Mouse (Mus musculus): Measurements from ENCODE around the gene Col6a2. TPM values are rescaled to one million over a fixed set of nuclear protein-coding genes. Genes with fewer than 3 reads are reported as not detected.

The Col6a2 gene
- polyA plus RNA-seq, 1 experiment from 2014 or later = 7.4 TPM

DNA sequence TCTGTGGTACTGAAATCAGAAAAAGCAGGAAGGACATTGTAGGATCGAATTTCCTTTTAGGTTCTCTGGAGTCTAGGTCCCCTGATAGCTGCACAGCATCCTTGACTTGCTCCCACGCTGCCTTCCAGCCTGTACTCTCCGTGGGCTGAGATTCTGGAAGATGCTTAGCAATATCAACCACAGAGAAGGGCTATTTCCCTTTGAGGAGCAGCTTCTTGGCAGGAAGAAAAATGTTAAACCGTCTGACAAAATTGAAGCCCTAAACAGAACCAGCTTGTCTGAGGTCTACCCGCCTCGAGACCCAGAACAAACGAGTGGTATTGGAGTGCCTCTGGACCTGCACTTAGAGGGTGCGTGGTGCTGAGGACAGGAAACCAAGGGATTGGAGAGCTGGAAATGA lies 9.2 kb upstream of the Col6a2 start:
- Histone ChIP-seq H3K36me3 (no peaks in the 10 kb centered on the region), H3K9ac (replicated peaks) (no peak overlapping the region), H3K4me2 (replicated peaks) (no peak overlapping the region), H3K4me3 (no peak overlapping the region), H3K27me3 (no peaks in the 10 kb centered on the region), H3K4me1 (no peaks in the 10 kb centered on the region), H3K27ac (replicated peaks) (no peak overlapping the region), H3K9me3 (no peaks in the 10 kb centered on the region)
- WGBS = 80% methylated on average over 8 of the region's 8 CpGs
- no peak for ATAC-seq (replicated peaks)

DNA sequence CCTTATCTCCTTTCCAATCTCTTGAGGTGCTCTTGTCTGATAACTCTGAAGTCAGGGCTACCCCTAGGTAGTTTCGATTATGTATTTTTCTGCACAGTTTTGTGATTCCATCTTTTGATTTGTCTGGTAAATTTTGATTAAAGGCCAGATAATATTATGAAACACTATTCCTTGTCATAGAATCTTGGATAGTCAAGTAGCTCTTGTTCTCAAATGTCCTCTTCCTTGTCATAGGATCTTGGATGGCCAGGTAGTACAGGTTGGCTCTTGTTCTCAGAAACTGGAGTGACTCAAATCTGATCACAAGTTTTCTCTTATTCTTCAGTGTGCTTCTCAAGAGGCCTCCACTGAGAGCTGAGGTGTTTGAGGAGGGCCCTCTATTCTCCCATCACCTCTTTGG lies 7.2 kb upstream of the Col6a2 start:
- Histone ChIP-seq H3K4me2 (replicated peaks) (no peak overlapping the region), H3K4me1 (no peaks in the 10 kb centered on the region), H3K27ac (replicated peaks) (no peak overlapping the region), H3K9ac (replicated peaks) (no peak overlapping the region), H3K27me3 (no peaks in the 10 kb centered on the region), H3K36me3 (no peaks in the 10 kb centered on the region), H3K4me3 (no peak overlapping the region), H3K9me3 (no peaks in the 10 kb centered on the region)
- ATAC-seq (replicated peaks) = no peak
- 95% methylated on average over 1 of the region's 1 CpGs for WGBS

DNA sequence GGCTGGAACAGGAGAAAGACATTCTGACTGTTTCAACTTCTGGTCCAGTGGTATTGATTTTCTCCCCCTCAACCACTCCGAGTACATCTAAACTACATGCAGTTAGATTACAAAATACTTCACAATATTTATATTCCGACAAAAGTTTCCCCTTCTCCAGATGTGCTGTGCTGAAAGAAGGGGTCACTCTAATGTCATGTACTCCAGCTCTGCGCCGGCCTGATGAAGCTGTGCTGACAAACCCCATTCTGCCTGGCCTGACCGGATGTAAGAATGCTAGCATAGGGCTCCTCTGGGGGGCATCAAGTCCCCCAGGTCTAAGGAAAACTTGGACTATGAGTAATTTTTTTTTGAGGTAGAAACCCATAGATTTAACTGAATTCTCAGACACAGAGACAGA lies 4.3 kb upstream of the Col6a2 start:
- no peaks in the 10 kb centered on the region for H3K27me3 ChIP-seq
- ATAC-seq (replicated peaks) = no peak
- no peak overlapping the region for H3K4me2 ChIP-seq (replicated peaks)
- peaks cover 4% of the 10 kb centered on the region for H3K4me1 ChIP-seq
- H3K4me3 ChIP-seq = no peak overlapping the region
- H3K27ac ChIP-seq (replicated peaks) = no peak overlapping the region
- no peak overlapping the region for H3K9ac ChIP-seq (replicated peaks)
- no peaks in the 10 kb centered on the region for H3K9me3 ChIP-seq
- 94% methylated on average over 5 of the region's 5 CpGs for WGBS
- no peaks in the 10 kb centered on the region for H3K36me3 ChIP-seq

DNA sequence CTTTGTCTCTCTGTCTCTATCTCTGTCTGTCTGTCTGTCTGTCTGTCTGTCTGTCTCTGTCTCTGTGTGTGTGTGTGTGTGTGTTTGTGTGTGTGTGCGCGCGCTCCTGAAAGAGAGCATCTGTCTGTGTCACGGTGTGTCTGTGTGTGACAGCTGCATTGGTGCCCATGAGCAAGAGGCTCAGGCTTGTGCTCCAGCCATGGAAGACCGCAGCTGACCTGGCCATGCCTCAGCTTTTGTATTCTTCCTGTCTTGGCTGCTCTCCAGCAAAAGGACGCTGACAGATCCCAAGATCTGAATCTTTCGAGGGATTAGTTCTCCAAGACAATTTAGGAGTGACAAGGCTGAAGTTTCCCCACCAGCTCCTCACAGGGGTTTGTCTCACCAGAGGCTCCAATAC lies 1.5 kb upstream of the Col6a2 start:
- WGBS = 68% methylated on average over 7 of the region's 7 CpGs
- no peaks in the 10 kb centered on the region for H3K9me3 ChIP-seq
- peaks cover 4% of the 10 kb centered on the region for H3K4me1 ChIP-seq
- H3K4me3 ChIP-seq = no peak overlapping the region
- no peak overlapping the region for H3K4me2 ChIP-seq (replicated peaks)
- H3K36me3 ChIP-seq = no peaks in the 10 kb centered on the region
- H3K27me3 ChIP-seq = 0 out of 2 replicates have a peak, but pooled peaks cover 4% of the 10 kb centered on the region
- no peak for ATAC-seq (replicated peaks)
- no peak overlapping the region for H3K27ac ChIP-seq (replicated peaks)
- no peak overlapping the region for H3K9ac ChIP-seq (replicated peaks)

- no peak for ATAC-seq (replicated peaks)
Observed at GRCm38 (mm10) chr10:76623734-76624133, 304 bp upstream of the Col6a2 start.

GRCm38 (mm10) chr10:76622411-76622810 lies 1.0 kb downstream of the Col6a2 start:
- Histone ChIP-seq H3K9ac (replicated peaks) (no peak overlapping the region), H3K36me3 (no peaks in the 10 kb centered on the region), H3K9me3 (no peaks in the 10 kb centered on the region), H3K4me2 (replicated peaks) (no peak overlapping the region), H3K27me3 (0 out of 2 replicates have a peak, but pooled peaks cover 4% of the 10 kb centered on the region), H3K4me3 (no peak overlapping the region), H3K27ac (replicated peaks) (no peak overlapping the region), H3K4me1 (peaks cover 4% of the 10 kb centered on the region)
- 75% methylated on average over 4 of the region's 4 CpGs for WGBS
- no peak for ATAC-seq (replicated peaks)

More at GRCm38 (mm10) chr10:76623734-76624133, 304 bp upstream of the Col6a2 start:
- peak overlapping the region; percentile 58 for H3K4me2 ChIP-seq (replicated peaks)
- H3K4me1 ChIP-seq = peaks cover 4% of the 10 kb centered on the region
- no peak overlapping the region for H3K9ac ChIP-seq (replicated peaks)
- 17% methylated on average over 7 of the region's 7 CpGs for WGBS
- H3K4me3 ChIP-seq = 0 out of 2 replicates have a peak overlapping the region, but pooled peaks have one; percentile 36
- no peaks in the 10 kb centered on the region for H3K9me3 ChIP-seq
- H3K36me3 ChIP-seq = no peaks in the 10 kb centered on the region
- H3K27ac ChIP-seq (replicated peaks) = no peak overlapping the region
- 0 out of 2 replicates have a peak, but pooled peaks cover 4% of the 10 kb centered on the region for H3K27me3 ChIP-seq

DNA sequence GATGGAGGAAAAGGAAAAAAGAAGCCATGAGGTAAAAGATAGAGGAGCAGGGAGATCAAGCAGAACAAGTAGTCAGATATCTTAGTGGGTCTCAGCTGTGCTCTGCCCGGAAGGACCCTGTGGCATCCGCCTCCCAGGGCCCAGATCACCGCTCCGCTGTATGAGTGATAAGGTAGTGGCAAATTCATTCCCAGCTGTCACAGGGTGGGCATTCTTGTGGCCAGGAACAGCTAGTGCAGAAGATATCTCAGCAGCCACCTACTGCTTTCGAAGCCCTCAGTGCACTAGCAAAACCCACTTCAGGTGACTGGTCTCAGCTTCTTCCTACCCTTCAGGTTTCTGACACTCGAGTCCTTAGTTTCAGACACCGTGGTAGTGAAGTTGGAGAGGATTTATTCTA lies 11.0 kb downstream of the Col6a2 start:
- no peaks in the 10 kb centered on the region for H3K36me3 ChIP-seq
- no peak overlapping the region for H3K4me3 ChIP-seq
- 90% methylated on average over 7 of the region's 7 CpGs for WGBS
- H3K4me1 ChIP-seq = no peaks in the 10 kb centered on the region
- ATAC-seq (replicated peaks) = no peak
- no peaks in the 10 kb centered on the region for H3K9me3 ChIP-seq
- H3K27ac ChIP-seq (replicated peaks) = no peak overlapping the region
- H3K27me3 ChIP-seq = no peaks in the 10 kb centered on the region
- no peak overlapping the region for H3K4me2 ChIP-seq (replicated peaks)
- H3K9ac ChIP-seq (replicated peaks) = no peak overlapping the region

DNA sequence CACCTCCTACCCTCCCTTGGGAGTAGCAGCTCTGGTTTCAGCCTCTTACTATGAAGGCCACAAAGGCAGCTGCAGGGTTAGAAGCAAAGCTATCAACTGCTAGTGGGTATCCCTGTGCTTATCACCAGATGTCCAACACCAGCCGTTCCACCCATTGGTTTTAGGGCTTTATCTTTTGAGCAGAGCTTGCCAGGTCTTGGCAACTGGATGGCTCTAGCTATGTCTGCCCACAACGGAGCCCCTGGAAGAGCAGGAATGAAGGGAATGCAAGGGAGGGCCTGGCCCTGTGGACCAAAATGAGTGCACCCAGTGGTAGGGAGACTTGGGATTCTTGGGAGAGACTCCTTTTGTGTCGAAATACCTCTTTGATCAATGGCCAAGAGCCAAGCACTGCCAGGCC lies 20.7 kb downstream of the Col6a2 start:
- 74% methylated on average over 3 of the region's 3 CpGs for WGBS
- H3K9me3 ChIP-seq = no peaks in the 10 kb centered on the region
- H3K4me1 ChIP-seq = no peaks in the 10 kb centered on the region
- H3K27me3 ChIP-seq = no peaks in the 10 kb centered on the region
- no peak overlapping the region for H3K27ac ChIP-seq (replicated peaks)
- no peaks in the 10 kb centered on the region for H3K36me3 ChIP-seq
- H3K4me2 ChIP-seq (replicated peaks) = no peak overlapping the region
- no peak overlapping the region for H3K9ac ChIP-seq (replicated peaks)
- no peak for ATAC-seq (replicated peaks)
- no peak overlapping the region for H3K4me3 ChIP-seq

GRCm38 (mm10) chr10:76596338-76596737 lies 27.1 kb downstream of the Col6a2 start:
- no peak for ATAC-seq (replicated peaks)
- Histone ChIP-seq H3K27me3 (no peaks in the 10 kb centered on the region), H3K36me3 (no peaks in the 10 kb centered on the region), H3K9ac (replicated peaks) (no peak overlapping the region), H3K27ac (replicated peaks) (no peak overlapping the region), H3K4me3 (no peak overlapping the region), H3K9me3 (no peaks in the 10 kb centered on the region), H3K4me1 (no peaks in the 10 kb centered on the region), H3K4me2 (replicated peaks) (no peak overlapping the region)
- WGBS = 94% methylated on average over 31 of the region's 31 CpGs

DNA sequence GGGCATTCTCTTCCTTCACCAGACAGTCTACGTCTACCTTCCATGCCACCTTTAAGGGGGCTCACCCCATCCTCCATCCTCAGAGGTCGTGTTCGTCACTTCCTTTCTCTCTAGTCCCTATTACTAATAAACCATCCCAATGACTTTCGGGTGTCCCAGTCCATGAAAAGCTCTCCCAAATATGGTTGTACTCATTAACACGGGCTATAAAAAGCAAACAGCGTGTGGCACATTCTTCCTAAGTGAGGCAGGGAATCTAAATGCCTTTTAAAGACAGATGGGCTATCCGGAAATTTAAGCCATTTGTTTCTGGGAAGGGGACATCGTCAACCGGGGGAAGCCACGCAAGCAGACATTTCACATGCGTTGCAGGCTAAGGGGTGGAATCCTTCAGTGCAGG lies 33.2 kb downstream of the Col6a2 start:
- no peak for ATAC-seq (replicated peaks)
- no peak overlapping the region for H3K4me2 ChIP-seq (replicated peaks)
- no peak overlapping the region for H3K4me3 ChIP-seq
- no peaks in the 10 kb centered on the region for H3K27me3 ChIP-seq
- H3K9ac ChIP-seq (replicated peaks) = no peak overlapping the region
- WGBS = 87% methylated on average over 11 of the region's 11 CpGs
- no peak overlapping the region for H3K27ac ChIP-seq (replicated peaks)
- H3K9me3 ChIP-seq = no peaks in the 10 kb centered on the region
- no peaks in the 10 kb centered on the region for H3K4me1 ChIP-seq
- H3K36me3 ChIP-seq = no peaks in the 10 kb centered on the region

- no peak overlapping the region for H3K4me2 ChIP-seq (replicated peaks)
- WGBS = 75% methylated on average over 1 of the region's 1 CpGs
- no peak for ATAC-seq (replicated peaks)
- no peaks in the 10 kb centered on the region for H3K36me3 ChIP-seq
- H3K9ac ChIP-seq (replicated peaks) = no peak overlapping the region
- no peaks in the 10 kb centered on the region for H3K4me1 ChIP-seq
- no peaks in the 10 kb centered on the region for H3K9me3 ChIP-seq
- no peak overlapping the region for H3K4me3 ChIP-seq
- no peak overlapping the region for H3K27ac ChIP-seq (replicated peaks)
- H3K27me3 ChIP-seq = no peaks in the 10 kb centered on the region
Observed at GRCm38 (mm10) chr10:76586190-76586589, 37.2 kb downstream of the Col6a2 start.

DNA sequence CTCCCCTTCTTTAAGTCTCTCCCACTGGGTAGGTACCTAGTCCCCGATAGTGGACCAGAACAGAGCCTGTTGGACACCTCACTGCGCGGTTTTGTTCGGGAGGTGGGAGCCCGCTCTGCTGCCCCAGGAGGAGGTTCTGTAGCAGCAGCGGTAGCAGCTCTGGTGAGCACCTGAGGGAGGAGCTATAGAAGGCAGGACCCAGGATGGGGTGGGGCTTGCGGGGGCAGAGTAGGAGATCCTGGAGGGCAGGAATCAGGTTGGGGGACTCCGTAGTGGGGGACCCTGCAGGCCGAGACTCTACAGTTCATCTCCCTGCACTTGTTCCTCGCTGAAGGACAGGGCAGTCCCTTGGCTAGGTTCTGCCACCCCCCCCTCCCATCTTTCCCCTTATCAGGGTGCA lies 39.3 kb downstream of the Col6a2 start:
- Histone ChIP-seq H3K4me2 (replicated peaks) (peak overlapping the region; percentile 15), H3K9ac (replicated peaks) (no peak overlapping the region), H3K4me3 (peak overlapping the region; percentile 15; the same call in 1 of the 2 replicates), H3K4me1 (no peaks in the 10 kb centered on the region), H3K36me3 (no peaks in the 10 kb centered on the region), H3K27me3 (no peaks in the 10 kb centered on the region), H3K27ac (replicated peaks) (no peak overlapping the region), H3K9me3 (no peaks in the 10 kb centered on the region)
- WGBS = 9% methylated on average over 10 of the region's 10 CpGs
- no peak for ATAC-seq (replicated peaks)

DNA sequence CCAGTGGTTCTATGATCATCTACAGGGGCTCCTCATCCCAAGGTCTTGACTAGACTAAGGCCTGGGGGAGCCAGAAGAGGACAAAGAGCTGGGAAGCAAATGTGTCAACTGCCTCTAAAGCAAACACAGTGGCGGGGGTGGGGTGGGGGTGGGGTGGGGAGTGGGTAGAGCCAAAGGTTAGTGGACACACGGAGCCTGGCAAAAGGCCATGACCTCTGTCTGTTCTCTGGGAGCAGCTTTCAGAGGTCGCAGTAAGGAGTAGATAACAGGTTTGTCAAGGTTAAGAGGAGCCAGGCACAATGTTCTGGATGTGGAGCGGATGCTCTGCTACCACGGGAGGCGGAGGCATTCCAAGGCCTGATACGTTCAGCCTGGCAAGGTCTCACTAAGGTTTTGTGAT lies 46.5 kb downstream of the Col6a2 start:
- WGBS = 84% methylated on average over 7 of the region's 7 CpGs
- no peaks in the 10 kb centered on the region for H3K4me1 ChIP-seq
- no peak overlapping the region for H3K9ac ChIP-seq (replicated peaks)
- no peak overlapping the region for H3K4me2 ChIP-seq (replicated peaks)
- ATAC-seq (replicated peaks) = no peak
- no peaks in the 10 kb centered on the region for H3K36me3 ChIP-seq
- H3K27ac ChIP-seq (replicated peaks) = no peak overlapping the region
- H3K27me3 ChIP-seq = no peaks in the 10 kb centered on the region
- H3K4me3 ChIP-seq = no peak overlapping the region
- H3K9me3 ChIP-seq = no peaks in the 10 kb centered on the region
